Mouse (Mus musculus): ENCODE measurements around the gene Rnf19b. TPM values are rescaled to one million over a fixed set of nuclear protein-coding genes. Genes with fewer than 3 reads are reported as not detected.

Rnf19b gene
- total and polyA plus RNA-seq, 2 experiments, result 35.0 to 49.1 TPM

- no peaks in the 10 kb centered on the region for H3K79me2 ChIP-seq (ENCODE audit: control insufficient read depth, insufficient read depth, low read length)
- H3K4me1 ChIP-seq (ENCODE audit: control insufficient read depth, insufficient read depth, low read length), result peaks cover 4% of the 10 kb centered on the region; the same call in 1 of the 2 replicates
- DNase-seq (ENCODE audit: extremely low read depth, low read depth, low spot score), result no peak
- no peak overlapping the region for H3K4me3 ChIP-seq (ENCODE audit: insufficient read depth, low read depth, low read length)
- H3K27me3 ChIP-seq (ENCODE audit: control insufficient read depth, insufficient read depth, low read length), result no peaks in the 10 kb centered on the region
- no peak overlapping the region for H3K27ac ChIP-seq (replicated peaks; ENCODE audit: insufficient read depth, low read depth, low read length)
- H3K36me3 ChIP-seq (ENCODE audit: control insufficient read depth, insufficient read depth, low read length), result no peaks in the 10 kb centered on the region
- 77% methylated on average over 7 of the region's 7 CpGs for WGBS
- TF ChIP-seq CTCF (IDR thresholded peaks at IDR 0.05; ENCODE audit: low read depth, low read length) (no peak), POLR2A (IDR thresholded peaks at IDR 0.05; ENCODE audit: extremely low read depth, insufficient read depth, low read length) (no peak)
- H3K9ac ChIP-seq (ENCODE audit: low read depth, low read length), result no peak overlapping the region
Measured at GRCm38 (mm10) chr4:129035851-129036445, 22.1 kb upstream of the Rnf19b start.

GRCm38 (mm10) chr4:129047721-129048421 is 10.2 kb upstream of the Rnf19b start:
- no peaks in the 10 kb centered on the region for H3K36me3 ChIP-seq (ENCODE audit: control insufficient read depth, insufficient read depth, low read length)
- no peak overlapping the region for H3K9ac ChIP-seq (ENCODE audit: low read depth, low read length)
- H3K79me2 ChIP-seq (ENCODE audit: control insufficient read depth, insufficient read depth, low read length), result no peaks in the 10 kb centered on the region
- H3K27ac ChIP-seq (replicated peaks; ENCODE audit: insufficient read depth, low read depth, low read length), result no peak overlapping the region
- 23% methylated on average over 15 of the region's 15 CpGs for WGBS
- TF ChIP-seq CTCF (IDR thresholded peaks at IDR 0.05; ENCODE audit: low read depth, low read length) (no peak), POLR2A (IDR thresholded peaks at IDR 0.05; ENCODE audit: extremely low read depth, insufficient read depth, low read length) (no peak)
- H3K4me1 ChIP-seq (ENCODE audit: control insufficient read depth, insufficient read depth, low read length), result 0 out of 2 replicates have a peak, but pooled peaks cover 6% of the 10 kb centered on the region
- H3K27me3 ChIP-seq (ENCODE audit: control insufficient read depth, insufficient read depth, low read length), result peaks cover 6% of the 10 kb centered on the region; the same call in 1 of the 2 replicates
- no peak for DNase-seq (ENCODE audit: extremely low read depth, low read depth, low spot score)
- no peak overlapping the region for H3K4me3 ChIP-seq (ENCODE audit: insufficient read depth, low read depth, low read length)

- no peaks in the 10 kb centered on the region for H3K79me2 ChIP-seq (ENCODE audit: control insufficient read depth, insufficient read depth, low read length)
- 0 out of 2 replicates have a peak, but pooled peaks cover 6% of the 10 kb centered on the region for H3K4me1 ChIP-seq (ENCODE audit: control insufficient read depth, insufficient read depth, low read length)
- H3K27ac ChIP-seq (replicated peaks; ENCODE audit: insufficient read depth, low read depth, low read length), result no peak overlapping the region
- H3K36me3 ChIP-seq (ENCODE audit: control insufficient read depth, insufficient read depth, low read length), result no peaks in the 10 kb centered on the region
- H3K9ac ChIP-seq (ENCODE audit: low read depth, low read length), result peak overlapping the region; percentile 28
- 2% methylated on average over 52 of the region's 52 CpGs for WGBS
- no peak for DNase-seq (ENCODE audit: extremely low read depth, low read depth, low spot score)
- H3K27me3 ChIP-seq (ENCODE audit: control insufficient read depth, insufficient read depth, low read length), result peaks cover 6% of the 10 kb centered on the region; the same call in 1 of the 2 replicates
- peak overlapping the region; percentile 57 for H3K4me3 ChIP-seq (ENCODE audit: insufficient read depth, low read depth, low read length)
- no peak for TF ChIP-seq POLR2A (IDR thresholded peaks at IDR 0.05; ENCODE audit: extremely low read depth, insufficient read depth, low read length)
- TF ChIP-seq CTCF (IDR thresholded peaks at IDR 0.05; ENCODE audit: low read depth, low read length), result no peak
Measured at GRCm38 (mm10) chr4:129048501-129049305, 9.4 kb upstream of the Rnf19b start.

- Histone ChIP-seq H3K9ac (ENCODE audit: low read depth, low read length) (no peak overlapping the region), H3K36me3 (ENCODE audit: control insufficient read depth, insufficient read depth, low read length) (no peaks in the 10 kb centered on the region), H3K4me3 (ENCODE audit: insufficient read depth, low read depth, low read length) (no peak overlapping the region), H3K79me2 (ENCODE audit: control insufficient read depth, insufficient read depth, low read length) (no peaks in the 10 kb centered on the region), H3K27ac (replicated peaks; ENCODE audit: insufficient read depth, low read depth, low read length) (no peak overlapping the region), H3K4me1 (ENCODE audit: control insufficient read depth, insufficient read depth, low read length) (0 out of 2 replicates have a peak, but pooled peaks cover 6% of the 10 kb centered on the region), H3K27me3 (ENCODE audit: control insufficient read depth, insufficient read depth, low read length) (peaks cover 6% of the 10 kb centered on the region; the same call in 1 of the 2 replicates)
- TF ChIP-seq CTCF (IDR thresholded peaks at IDR 0.05; ENCODE audit: low read depth, low read length) (no peak), POLR2A (IDR thresholded peaks at IDR 0.05; ENCODE audit: extremely low read depth, insufficient read depth, low read length) (no peak)
- 7% methylated on average over 23 of the region's 23 CpGs for WGBS
- no peak for DNase-seq (ENCODE audit: extremely low read depth, low read depth, low spot score)
Measured at GRCm38 (mm10) chr4:129049306-129050011, 8.6 kb upstream of the Rnf19b start.

GRCm38 (mm10) chr4:129050365-129050764 is 7.7 kb upstream of the Rnf19b start:
- Histone ChIP-seq H3K27me3 (ENCODE audit: control insufficient read depth, insufficient read depth, low read length) (peaks cover 6% of the 10 kb centered on the region; the same call in 1 of the 2 replicates), H3K4me1 (ENCODE audit: control insufficient read depth, insufficient read depth, low read length) (0 out of 2 replicates have a peak, but pooled peaks cover 6% of the 10 kb centered on the region)
- DNase-seq (ENCODE audit: extremely low read depth, low read depth, low spot score), result no peak

More at GRCm38 (mm10) chr4:129050365-129050764, 7.7 kb upstream of the Rnf19b start:
- Histone ChIP-seq H3K4me3 (ENCODE audit: insufficient read depth, low read depth, low read length) (no peak overlapping the region), H3K36me3 (ENCODE audit: control insufficient read depth, insufficient read depth, low read length) (no peaks in the 10 kb centered on the region), H3K27ac (replicated peaks; ENCODE audit: insufficient read depth, low read depth, low read length) (no peak overlapping the region), H3K79me2 (ENCODE audit: control insufficient read depth, insufficient read depth, low read length) (no peaks in the 10 kb centered on the region), H3K9ac (ENCODE audit: low read depth, low read length) (no peak overlapping the region)
- TF ChIP-seq CTCF (IDR thresholded peaks at IDR 0.05; ENCODE audit: low read depth, low read length) (no peak), POLR2A (IDR thresholded peaks at IDR 0.05; ENCODE audit: extremely low read depth, insufficient read depth, low read length) (no peak)
- WGBS, result 77% methylated on average over 4 of the region's 4 CpGs

Data from liver, adult 2 months (tissue).